Mouse (Mus musculus) megakaryocyte, embryonic 14.5 days (primary cell): ENCODE measurements at regions not wholly inside any gene's neighbourhood (a gene's known extent, or its start where the extent isn't known, plus 50 kb on each side); places are given as distances from the start of the nearest gene placed in this dataset.

Experiments used
- FLI1 ChIP-seq: IDR thresholded peaks from 2 replicates; pipeline ENCODE4 v1.6.1; 2012; ENCODE audit warnings: low read length, inconsistent platforms, mixed read lengths
- GATA1 ChIP-seq: IDR thresholded peaks from 3 replicates; pipeline ENCODE4 v1.6.1; 2012; ENCODE audit warnings: mixed read lengths, low read length, inconsistent platforms, borderline replicate concordance

- no peak for TF ChIP-seq GATA1
- no peak for TF ChIP-seq FLI1
Measured at GRCm38 (mm10) chr5:29948161-29948560, 64.8 kb upstream of the Il6 start.
